Mouse (Mus musculus) CH12.LX (cell line): Measurements from ENCODE around the gene Lrrc73. TPM values are rescaled to one million over a fixed set of nuclear protein-coding genes. Genes with fewer than 3 reads are reported as not detected.
A peak's percentile ranks its signal among the peaks of the same experiment; 100 is the strongest.

Experiments used
- DNase-seq: peaks from one replicate; pipeline ENCODE4 v3.0.0-alpha.2; 2013; ENCODE audit errors: extremely low read depth
- H3K27ac ChIP-seq: 2 replicates; pipeline ENCODE4 v1.5.1; 2012; ENCODE audit warnings: low read depth, mild to moderate bottlenecking, control low read depth, moderate library complexity; ENCODE audit not compliant: insufficient read depth
- H3K27me3 ChIP-seq: replicated peaks from 2 replicates; pipeline ENCODE3; 2012; ENCODE audit warnings: inconsistent platforms
- H3K36me3 ChIP-seq, 2 experiments: replicated peaks in 1 of 2; 2 replicates each; pipeline versions ENCODE3 to v1.6.1; 2012; ENCODE audit warnings: inconsistent platforms in 1 of 2, low read length in 1 of 2, mild to moderate bottlenecking in 1 of 2, mixed read lengths in 1 of 2, moderate library complexity in 1 of 2; ENCODE audit not compliant: control insufficient read depth in 1 of 2, insufficient read depth in 1 of 2
- H3K4me1 ChIP-seq, 2 experiments: 2 replicates each; pipeline ENCODE4 v1.6.1; 2012; ENCODE audit warnings: inconsistent platforms in 1 of 2, moderate library complexity in 1 of 2; ENCODE audit not compliant: insufficient read depth in 2 of 2, control insufficient read depth in 1 of 2
- H3K4me2 ChIP-seq: 2 replicates; pipeline ENCODE4 v1.6.1; 2012; ENCODE audit warnings: low read depth, mild to moderate bottlenecking, control low read depth; ENCODE audit not compliant: poor library complexity, insufficient read depth, severe bottlenecking
- H3K4me3 ChIP-seq, 3 experiments: fragments of 150-350 bp in 1 of 3; sonication (generic) in 1 of 3; replicated peaks in 1 of 3; 2 replicates each; pipeline versions ENCODE3 to v1.5.1; 2011 to 2012; ENCODE audit warnings: low read depth in 2 of 3, low read length in 2 of 3, mild to moderate bottlenecking in 2 of 3, moderate library complexity in 2 of 3, control low read depth in 1 of 3, improper control_type of control experiment in 1 of 3, inconsistent platforms in 1 of 3, mixed read lengths in 1 of 3; ENCODE audit not compliant: poor library complexity in 1 of 3
- H3K79me2 ChIP-seq: replicated peaks from 2 replicates; pipeline ENCODE4 v1.6.1; 2012; ENCODE audit warnings: mild to moderate bottlenecking, moderate library complexity; ENCODE audit not compliant: control insufficient read depth, poor library complexity, insufficient read depth, severe bottlenecking; ENCODE audit errors: extremely low read depth
- H3K9ac ChIP-seq: 2 replicates; pipeline ENCODE4 v1.6.1; 2012; ENCODE audit warnings: low read depth, mild to moderate bottlenecking, control low read depth, moderate library complexity; ENCODE audit not compliant: insufficient read depth
- H3K9me3 ChIP-seq: replicated peaks from 2 replicates; pipeline ENCODE3; 2012; ENCODE audit warnings: low read length, inconsistent platforms, mixed read lengths
- ELF1 ChIP-seq: IDR thresholded peaks from 2 replicates; pipeline ENCODE4 v1.6.1; 2014; ENCODE audit warnings: low read depth, mild to moderate bottlenecking, inconsistent platforms, low read length, improper control_type of control experiment
- ETS1 ChIP-seq: conservative IDR thresholded peaks from 2 replicates; pipeline ENCODE4 v1.6.1; 2012; ENCODE audit warnings: low read depth, mild to moderate bottlenecking, inconsistent platforms, low read length, improper control_type of control experiment, moderate library complexity
- GABPA ChIP-seq: IDR thresholded peaks from 2 replicates; pipeline ENCODE4 v1.6.1; 2012; ENCODE audit warnings: low read depth, low read length, improper control_type of control experiment, inconsistent platforms; ENCODE audit not compliant: insufficient replicate concordance
- IRF4 ChIP-seq: IDR thresholded peaks from 2 replicates; pipeline ENCODE4 v1.6.1; 2014; ENCODE audit warnings: low read depth, mild to moderate bottlenecking, inconsistent platforms, low read length, improper control_type of control experiment
- JUN ChIP-seq: IDR thresholded peaks from 2 replicates; pipeline ENCODE4 v1.6.1; 2011; ENCODE audit warnings: low read depth, mild to moderate bottlenecking, low read length, improper control_type of control experiment, moderate library complexity; ENCODE audit not compliant: insufficient read depth
- JUND ChIP-seq: conservative IDR thresholded peaks from 2 replicates; pipeline ENCODE4 v1.6.1; 2011; ENCODE audit warnings: low read depth, low read length, improper control_type of control experiment
- MAZ ChIP-seq: IDR thresholded peaks from 2 replicates; pipeline ENCODE4 v1.6.1; 2012; ENCODE audit warnings: low read depth, mild to moderate bottlenecking, inconsistent platforms, low read length, improper control_type of control experiment, moderate library complexity
- MEF2A ChIP-seq: IDR thresholded peaks from 2 replicates; pipeline ENCODE4 v1.6.1; 2014; ENCODE audit warnings: low read depth, mild to moderate bottlenecking, inconsistent platforms, low read length, improper control_type of control experiment, borderline replicate concordance
- MXI1 ChIP-seq: IDR thresholded peaks from 2 replicates; pipeline ENCODE4 v1.6.1; 2011; ENCODE audit warnings: mild to moderate bottlenecking, low read depth, low read length, improper control_type of control experiment
- POLR2A ChIP-seq: IDR thresholded peaks from 2 replicates; pipeline ENCODE4 v1.6.1; 2011; ENCODE audit warnings: low read depth, mild to moderate bottlenecking, improper control_type of control experiment, low read length
- SIN3A ChIP-seq: IDR thresholded peaks from 2 replicates; pipeline ENCODE4 v1.6.1; 2012; ENCODE audit warnings: low read length, improper control_type of control experiment, inconsistent platforms
- SMC3 ChIP-seq: IDR thresholded peaks from 2 replicates; pipeline ENCODE4 v1.6.1; 2011; ENCODE audit warnings: low read depth, low read length, improper control_type of control experiment
- TBP ChIP-seq: conservative IDR thresholded peaks from 2 replicates; pipeline ENCODE4 v1.6.1; 2011; ENCODE audit warnings: low read depth, low read length, improper control_type of control experiment
- dilution Hi-C: fragments of 300-500 bp; cut with MboI; formaldehyde crosslinking; loops from 2 replicates; pipeline ENCODE4 v1.14.3; 2020; ENCODE audit warnings: low sequenced_read_pairs; ENCODE audit not compliant: extremely low pct_unique_long_range_greater_than_20kb, extremely low pct_ligation_motif_present
- in situ Hi-C: fragments of 300-500 bp; cut with MboI; formaldehyde crosslinking; loops from 3 replicates; pipeline ENCODE4 v1.14.3; 2019; ENCODE audit warnings: low sequenced_read_pairs, low pct_ligation_motif_present, low pct_unique_long_range_greater_than_20kb, mixed read lengths
- polyA plus RNA-seq: library from polyadenylated mRNA; unstranded; fragments of >175 nt; gene quantifications from 2 replicates; pipeline ENCODE4 v1.2.1, GENCODE M21; 2012; ENCODE audit warnings: low read depth; ENCODE audit not compliant: insufficient read length
- total RNA-seq, 2 experiments: library from RNA; depleted of rRNA; stranded (reverse); fragments of 300-350 nt in 1 of 2; fragments of >200 nt in 1 of 2; gene quantifications; 2 replicates each; pipeline ENCODE4 v1.2.3; 2012 to 2014

Lrrc73 gene
- total and polyA plus RNA-seq, 3 experiments: 1.8 to 4.0 (median 3.6) TPM

DNA sequence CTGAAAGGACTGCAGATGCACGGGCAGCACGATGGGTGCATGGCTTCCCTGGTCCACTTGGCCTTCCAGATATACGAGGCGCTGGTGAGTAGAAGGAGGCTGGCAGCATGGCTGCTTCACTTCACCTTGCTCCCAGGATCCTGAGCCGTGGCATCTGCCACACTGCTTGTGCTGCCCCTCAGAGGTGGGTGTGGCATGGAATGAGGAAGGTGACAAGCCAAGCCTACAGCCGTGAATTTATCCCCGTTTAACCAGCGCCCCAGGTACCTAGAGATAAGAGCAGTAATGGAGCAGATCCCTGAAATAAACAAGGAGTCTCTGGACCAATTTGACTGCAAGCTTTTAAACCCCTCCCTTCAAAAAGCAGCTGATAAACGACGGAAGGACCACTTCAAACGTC is 11.9 kb upstream of the Lrrc73 start:
- Histone ChIP-seq H3K9ac (no peak overlapping the region), H3K4me3 (no peak overlapping the region), H3K79me2 (peaks cover 5% of the 10 kb centered on the region; the same call in 1 of the 2 replicates), H3K36me3 (peaks cover 83 to 97% of the 10 kb centered on the region in 2 experiments), H3K27ac (no peak overlapping the region), H3K4me1 (peaks cover 0 to 6% of the 10 kb centered on the region in 2 experiments; a peak in 2 of 4 replicates), H3K9me3 (no peaks in the 10 kb centered on the region), H3K27me3 (no peaks in the 10 kb centered on the region), H3K4me2 (no peak overlapping the region)
- in situ Hi-C loops (loop anchor here (25.0 kb wide), 1 partner anchor 746 kb away; no protein-coding TSS in a partner anchor), dilution Hi-C loops (no loop called here)
- TF ChIP-seq IRF4: no peak
- no peak for TF ChIP-seq GABPA
- TF ChIP-seq POLR2A: no peak
- TF ChIP-seq JUND: no peak
- TF ChIP-seq ETS1: no peak
- no peak for TF ChIP-seq MAZ
- no peak for TF ChIP-seq TBP
- TF ChIP-seq MXI1: no peak
- TF ChIP-seq JUN: no peak
- no peak for DNase-seq

- dilution Hi-C loops (no loop called here), in situ Hi-C loops (loop anchor here (25.0 kb wide), 1 partner anchor 745 kb away; no protein-coding TSS in a partner anchor)
- H3K27ac ChIP-seq: no peak overlapping the region
- no peak overlapping the region for H3K4me2 ChIP-seq
- no peaks in the 10 kb centered on the region for H3K27me3 ChIP-seq
- no peak overlapping the region for H3K4me3 ChIP-seq
- H3K36me3 ChIP-seq: peaks cover 75 to 94% of the 10 kb centered on the region in 2 experiments
- no peaks in the 10 kb centered on the region for H3K9me3 ChIP-seq
- no peak overlapping the region for H3K9ac ChIP-seq
- peaks cover 3 to 12% of the 10 kb centered on the region in 2 experiments for H3K4me1 ChIP-seq
- H3K79me2 ChIP-seq: peaks cover 13% of the 10 kb centered on the region
- DNase-seq: no peak
- TF ChIP-seq TBP: no peak
- TF ChIP-seq ELF1: no peak
- TF ChIP-seq SIN3A: no peak
- TF ChIP-seq MEF2A: no peak
- no peak for TF ChIP-seq JUND
- TF ChIP-seq POLR2A: peak; percentile 32; the same call in 1 of the 2 replicates
- no peak for TF ChIP-seq IRF4
- no peak for TF ChIP-seq SMC3
- TF ChIP-seq, all 38 proteins: peak for 1
These were observed 11.1 kb upstream of the Lrrc73 start for GRCm38 (mm10) chr17:46242274-46242673.
